Mouse (Mus musculus) MEL (cell line): ENCODE results near the gene Myo1g. TPM values are rescaled to one million over a fixed set of nuclear protein-coding genes. Genes with fewer than 3 reads are reported as not detected.

ENCODE experiments used
- DNase-seq: peaks from one replicate; pipeline ENCODE4 v3.0.0; 2011; ENCODE audit warnings: low read depth, low spot score
- H3K27ac ChIP-seq: 2 replicates; pipeline ENCODE4 v1.5.1; 2012; ENCODE audit warnings: low read depth, mild to moderate bottlenecking, control low read depth, low read length, moderate library complexity; ENCODE audit not compliant: control insufficient read depth
- H3K27me3 ChIP-seq, 2 experiments: fragments of 150-350 bp in 1 of 2; sonication (generic) in 1 of 2; 2 replicates each; pipeline ENCODE4 v1.6.1; 2012; ENCODE audit warnings: low read length in 2 of 2, mild to moderate bottlenecking in 2 of 2, improper control_type of control experiment in 1 of 2, moderate library complexity in 1 of 2; ENCODE audit not compliant: insufficient read depth in 2 of 2, control insufficient read depth in 1 of 2
- H3K36me3 ChIP-seq, 2 experiments: 2 replicates each; pipeline ENCODE4 v1.6.1; 2012 to 2014; ENCODE audit warnings: low read length in 2 of 2, improper control_type of control experiment in 1 of 2, inconsistent platforms in 1 of 2, mild to moderate bottlenecking in 1 of 2; ENCODE audit not compliant: insufficient read depth in 2 of 2, control insufficient read depth in 1 of 2
- H3K4me1 ChIP-seq, 2 experiments: fragments of 150-350 bp in 1 of 2; sonication (generic) in 1 of 2; 2 replicates each; pipeline ENCODE4 v1.6.1; 2012; ENCODE audit warnings: low read length in 2 of 2, improper control_type of control experiment in 1 of 2, mild to moderate bottlenecking in 1 of 2; ENCODE audit not compliant: insufficient read depth in 2 of 2, control insufficient read depth in 1 of 2
- H3K4me3 ChIP-seq, 2 experiments: fragments of 150-350 bp in 1 of 2; sonication (generic) in 1 of 2; 2 replicates each; pipeline ENCODE4 v1.5.1; 2012; ENCODE audit warnings: low read depth in 2 of 2, low read length in 2 of 2, mild to moderate bottlenecking in 2 of 2, moderate library complexity in 2 of 2, control low read depth in 1 of 2, improper control_type of control experiment in 1 of 2; ENCODE audit not compliant: control insufficient read depth in 1 of 2, insufficient read depth in 1 of 2
- H3K79me2 ChIP-seq: 2 replicates; pipeline ENCODE4 v1.6.1; 2012; ENCODE audit warnings: mild to moderate bottlenecking, low read length, moderate library complexity; ENCODE audit not compliant: control insufficient read depth, poor library complexity, insufficient read depth
- H3K9ac ChIP-seq: 2 replicates; pipeline ENCODE4 v1.6.1; 2012; ENCODE audit warnings: low read depth, mild to moderate bottlenecking, control low read depth, low read length, moderate library complexity; ENCODE audit not compliant: control insufficient read depth, poor library complexity, severe bottlenecking
- H3K9me3 ChIP-seq: fragments of 150-350 bp; sonication (generic); replicated peaks from 2 replicates; pipeline ENCODE4 v1.6.1; 2012; ENCODE audit warnings: mild to moderate bottlenecking, low read length, improper control_type of control experiment, moderate library complexity; ENCODE audit not compliant: insufficient read depth
- BHLHE40 ChIP-seq: IDR thresholded peaks from 2 replicates; pipeline ENCODE4 v1.6.1; 2012; ENCODE audit warnings: low read depth, mild to moderate bottlenecking, inconsistent platforms, low read length, improper control_type of control experiment, borderline replicate concordance
- CHD2 ChIP-seq: IDR thresholded peaks from 2 replicates; pipeline ENCODE4 v1.6.1; 2011; ENCODE audit warnings: low read length, improper control_type of control experiment
- CTCF ChIP-seq, 3 experiments: IDR thresholded peaks in 2 of 3; conservative IDR thresholded peaks in 1 of 3; 2 replicates each; pipeline ENCODE4 v1.5.1; 2011 to 2012; ENCODE audit warnings: low read length in 3 of 3, low read depth in 2 of 3, mild to moderate bottlenecking in 2 of 3, improper control_type of control experiment in 1 of 3, inconsistent platforms in 1 of 3, mixed read lengths in 1 of 3, moderate library complexity in 1 of 3; ENCODE audit not compliant: control insufficient read depth in 1 of 3, insufficient read depth in 1 of 3, poor library complexity in 1 of 3, severe bottlenecking in 1 of 3
- E2F4 ChIP-seq: IDR thresholded peaks from 2 replicates; pipeline ENCODE4 v1.6.1; 2011; ENCODE audit warnings: low read depth, low read length, improper control_type of control experiment, borderline replicate concordance
- ELF1 ChIP-seq: IDR thresholded peaks from 2 replicates; pipeline ENCODE4 v1.6.1; 2014; ENCODE audit warnings: low read depth, mild to moderate bottlenecking, inconsistent platforms, low read length, improper control_type of control experiment, moderate library complexity
- EP300 ChIP-seq, 2 experiments: IDR thresholded peaks; 2 replicates each; pipeline ENCODE4 v1.6.1; 2011; ENCODE audit warnings: improper control_type of control experiment in 2 of 2, low read length in 2 of 2, low read depth in 1 of 2, mild to moderate bottlenecking in 1 of 2
- ETS1 ChIP-seq: IDR thresholded peaks from 2 replicates; pipeline ENCODE4 v1.6.1; 2012; ENCODE audit warnings: low read depth, mild to moderate bottlenecking, inconsistent platforms, low read length, improper control_type of control experiment, moderate library complexity
- GABPA ChIP-seq: IDR thresholded peaks from 2 replicates; pipeline ENCODE4 v1.6.1; 2012; ENCODE audit warnings: low read depth, mild to moderate bottlenecking, inconsistent platforms, low read length, improper control_type of control experiment, moderate library complexity
- GATA1 ChIP-seq: IDR thresholded peaks from 2 replicates; pipeline ENCODE4 v1.6.1; 2011; ENCODE audit warnings: low read depth, low read length, improper control_type of control experiment
- HCFC1 ChIP-seq: IDR thresholded peaks from 2 replicates; pipeline ENCODE4 v1.6.1; 2012; ENCODE audit warnings: low read depth, mild to moderate bottlenecking, inconsistent platforms, low read length, improper control_type of control experiment, moderate library complexity
- KAT2A ChIP-seq: conservative IDR thresholded peaks from 2 replicates; pipeline ENCODE4 v1.6.1; 2012; ENCODE audit warnings: low read depth, low read length, improper control_type of control experiment, inconsistent platforms
- MAX ChIP-seq: IDR thresholded peaks from 2 replicates; pipeline ENCODE4 v1.6.1; 2011; ENCODE audit warnings: low read length, improper control_type of control experiment
- MAZ ChIP-seq: IDR thresholded peaks from 2 replicates; pipeline ENCODE4 v1.6.1; 2012; ENCODE audit warnings: low read depth, mild to moderate bottlenecking, inconsistent platforms, low read length, improper control_type of control experiment
- MYB ChIP-seq: IDR thresholded peaks from 2 replicates; pipeline ENCODE4 v1.6.1; 2011; ENCODE audit warnings: mild to moderate bottlenecking, low read depth, low read length, improper control_type of control experiment
- MYC ChIP-seq: IDR thresholded peaks from 2 replicates; pipeline ENCODE4 v1.6.1; 2011; ENCODE audit warnings: low read depth, mild to moderate bottlenecking, low read length, improper control_type of control experiment, moderate library complexity
- NRF1 ChIP-seq: IDR thresholded peaks from 2 replicates; pipeline ENCODE4 v1.6.1; 2014; ENCODE audit warnings: low read depth, mild to moderate bottlenecking, inconsistent platforms, low read length, improper control_type of control experiment, moderate library complexity; ENCODE audit not compliant: poor library complexity, insufficient read depth, severe bottlenecking
- POLR2A ChIP-seq, 2 experiments: IDR thresholded peaks; 2 replicates each; pipeline ENCODE4 v1.6.1; 2011 to 2012; ENCODE audit warnings: low read length in 2 of 2, mild to moderate bottlenecking in 2 of 2, control low read depth in 1 of 2, improper control_type of control experiment in 1 of 2, low read depth in 1 of 2, moderate library complexity in 1 of 2; ENCODE audit not compliant: control insufficient read depth in 1 of 2, insufficient read depth in 1 of 2, poor library complexity in 1 of 2
- POLR2AphosphoS2 ChIP-seq: IDR thresholded peaks from 2 replicates; pipeline ENCODE4 v1.6.1; 2011; ENCODE audit warnings: low read length, improper control_type of control experiment
- POLR2AphosphoS5 ChIP-seq: IDR thresholded peaks from 2 replicates; pipeline ENCODE4 v1.6.1; 2012; ENCODE audit warnings: low read depth, borderline replicate concordance, mild to moderate bottlenecking, inconsistent platforms, low read length, moderate library complexity, mixed read lengths
- RAD21 ChIP-seq: IDR thresholded peaks from 2 replicates; pipeline ENCODE4 v1.6.1; 2011; ENCODE audit warnings: mild to moderate bottlenecking, low read depth, low read length, improper control_type of control experiment
- RCOR1 ChIP-seq: IDR thresholded peaks from 2 replicates; pipeline ENCODE4 v1.6.1; 2012; ENCODE audit warnings: low read depth, mild to moderate bottlenecking, inconsistent platforms, low read length, improper control_type of control experiment
- SIN3A ChIP-seq: IDR thresholded peaks from 2 replicates; pipeline ENCODE4 v1.6.1; 2012; ENCODE audit warnings: low read length, improper control_type of control experiment, inconsistent platforms
- TAL1 ChIP-seq: IDR thresholded peaks from 2 replicates; pipeline ENCODE4 v1.6.1; 2012; ENCODE audit warnings: mild to moderate bottlenecking, inconsistent platforms, low read length, moderate library complexity, mixed read lengths
- TCF12 ChIP-seq: IDR thresholded peaks from 2 replicates; pipeline ENCODE4 v1.6.1; 2014; ENCODE audit warnings: low read depth, mild to moderate bottlenecking, inconsistent platforms, low read length, improper control_type of control experiment, moderate library complexity
- UBTF ChIP-seq: IDR thresholded peaks from 2 replicates; pipeline ENCODE4 v1.6.1; 2012; ENCODE audit warnings: low read depth, mild to moderate bottlenecking, inconsistent platforms, low read length, improper control_type of control experiment, moderate library complexity, borderline replicate concordance; ENCODE audit not compliant: insufficient read depth
- USF1 ChIP-seq: IDR thresholded peaks from 2 replicates; pipeline ENCODE4 v1.6.1; 2014; ENCODE audit warnings: low read depth, mild to moderate bottlenecking, inconsistent platforms, low read length, improper control_type of control experiment, moderate library complexity
- USF2 ChIP-seq, 2 experiments: IDR thresholded peaks; 2 replicates each; pipeline ENCODE4 v1.6.1; 2011 to 2012; ENCODE audit warnings: improper control_type of control experiment in 2 of 2, low read length in 2 of 2, borderline replicate concordance in 1 of 2, inconsistent platforms in 1 of 2, low read depth in 1 of 2, mild to moderate bottlenecking in 1 of 2; ENCODE audit not compliant: insufficient read depth in 1 of 2
- ZC3H11A ChIP-seq: IDR thresholded peaks from 2 replicates; pipeline ENCODE4 v1.6.1; 2012; ENCODE audit warnings: low read depth, mild to moderate bottlenecking, inconsistent platforms, low read length, improper control_type of control experiment
- ZKSCAN1 ChIP-seq: IDR thresholded peaks from 2 replicates; pipeline ENCODE4 v1.6.1; 2012; ENCODE audit warnings: low read depth, mild to moderate bottlenecking, inconsistent platforms, low read length, improper control_type of control experiment, moderate library complexity
- ZNF384 ChIP-seq: IDR thresholded peaks from 2 replicates; pipeline ENCODE4 v1.6.1; 2012; ENCODE audit warnings: low read depth, mild to moderate bottlenecking, inconsistent platforms, low read length, improper control_type of control experiment
- polyA plus RNA-seq, 2 experiments: library from polyadenylated mRNA; stranded (reverse) in 1 of 2; unstranded in 1 of 2; fragments of >175 nt in 1 of 2; fragments of >200 nt in 1 of 2; gene quantifications; 2 replicates each; pipeline versions ENCODE4 v1.2.1 to v1.2.4; 2012; ENCODE audit warnings: low replicate concordance in 2 of 2, low read depth in 1 of 2; ENCODE audit not compliant: insufficient read length in 2 of 2, insufficient read depth in 1 of 2, missing spikeins in 1 of 2
- total RNA-seq: library from RNA; depleted of rRNA; stranded (reverse); fragments of 300-350 nt; gene quantifications from 2 replicates; pipeline ENCODE4 v1.2.3, GENCODE M21; 2012

The Myo1g gene
- total and polyA plus RNA-seq, 3 experiments, result 19.4 to 33.3 TPM; not detected in 1

- DNase-seq, result no peak
- Histone ChIP-seq H3K36me3 (peaks cover 0 to 6% of the 10 kb centered on the region in 2 experiments; a peak in 2 of 4 replicates), H3K9ac (no peak overlapping the region), H3K79me2 (no peaks in the 10 kb centered on the region), H3K4me1 (peaks cover 0 to 8% of the 10 kb centered on the region in 2 experiments; a peak in 3 of 4 replicates), H3K27ac (no peak overlapping the region), H3K9me3 (no peaks in the 10 kb centered on the region), H3K27me3 (no peaks in the 10 kb centered on the region), H3K4me3 (no peak overlapping the region)
- TF ChIP-seq ZC3H11A (no peak), BHLHE40 (no peak), USF2 (IDR thresholded peaks at IDR 0.05; ENCODE audit: borderline replicate concordance in 1 of 2, insufficient read depth in 1 of 2, low read depth in 1 of 2, low read length in 2 of 2) (no peak), EP300 (IDR thresholded peaks at IDR 0.05; ENCODE audit: low read depth in 1 of 2, low read length in 2 of 2) (no peak), POLR2AphosphoS2 (no peak), UBTF (no peak), TCF12 (no peak), RAD21 (no peak), KAT2A (no peak), MAZ (no peak), SIN3A (no peak), CHD2 (no peak), TAL1 (no peak)
Observed at GRCm38 (mm10) chr11:6514837-6515236, 5.9 kb downstream of the Myo1g start.

GRCm38 (mm10) chr11:6508269-6508876 is 12.4 kb downstream of the Myo1g start:
- no peak overlapping the region for H3K4me3 ChIP-seq
- H3K27me3 ChIP-seq, result no peaks in the 10 kb centered on the region
- H3K9me3 ChIP-seq, result no peaks in the 10 kb centered on the region
- peaks cover 2 to 8% of the 10 kb centered on the region in 2 experiments; a peak in 3 of 4 replicates for H3K4me1 ChIP-seq
- H3K27ac ChIP-seq, result peak overlapping the region; percentile 41
- no peaks in the 10 kb centered on the region for H3K79me2 ChIP-seq
- H3K9ac ChIP-seq, result no peak overlapping the region
- peaks cover 0 to 7% of the 10 kb centered on the region in 2 experiments; a peak in 2 of 4 replicates for H3K36me3 ChIP-seq
- peak; percentile 95 for DNase-seq
- TF ChIP-seq RCOR1 (peak; percentile 69), BHLHE40 (no peak), MYB (no peak), MAX (peak; percentile 84; the same call in 1 of the 2 replicates), ELF1 (no peak; the same call in 1 of the 2 replicates), MYC (peak; percentile 82; the same call in 1 of the 2 replicates), ZKSCAN1 (no peak), EP300 (IDR thresholded peaks at IDR 0.05; ENCODE audit: low read depth in 1 of 2, low read length in 2 of 2) (peak; percentile 81 to 86), USF1 (no peak), E2F4 (no peak), ZC3H11A (no peak), POLR2AphosphoS5 (no peak), CTCF (IDR thresholded peaks at IDR 0.05 in 2 of 3, conservative IDR thresholded peaks at IDR 0.05 in 1 of 3; ENCODE audit: control insufficient read depth in 1 of 3, insufficient read depth in 1 of 3, low read depth in 2 of 3, low read length in 3 of 3, poor library complexity in 1 of 3, severe bottlenecking in 1 of 3) (no peak), ZNF384 (peak; percentile 95), ETS1 (peak; percentile 83), NRF1 (no peak), POLR2A (IDR thresholded peaks at IDR 0.05; ENCODE audit: control insufficient read depth in 1 of 2, insufficient read depth in 1 of 2, low read depth in 1 of 2, low read length in 2 of 2, poor library complexity in 1 of 2) (no peak), GATA1 (no peak; the same call in none of the 2 replicates), HCFC1 (peak; percentile 38; the same call in 1 of the 2 replicates), UBTF (no peak), RAD21 (no peak), TAL1 (peak; percentile 15; the same call in 1 of the 2 replicates), GABPA (no peak), POLR2AphosphoS2 (no peak)
